Mouse (Mus musculus): ENCODE results near the gene Agfg2. TPM values are rescaled to one million over a fixed set of nuclear protein-coding genes. Genes with fewer than 3 reads are reported as not detected.

The Agfg2 gene
- polyA plus RNA-seq, 1 experiment from 2014 or later: 30.5 TPM

- H3K4me2 ChIP-seq (ENCODE audit: low read depth, low read length): no peak overlapping the region
- H3K4me1 ChIP-seq (ENCODE audit: control insufficient read depth, low read depth, low read length): peaks cover 20% of the 10 kb centered on the region
- no peak overlapping the region for H3K4me3 ChIP-seq (ENCODE audit: low read depth, low read length)
- no peaks in the 10 kb centered on the region for H3K27me3 ChIP-seq (ENCODE audit: control insufficient read depth, insufficient read depth, low read depth, low read length)
- H3K36me3 ChIP-seq (ENCODE audit: control insufficient read depth, insufficient read depth): peaks cover 51% of the 10 kb centered on the region
- 85% methylated on average over 10 of the region's 10 CpGs for WGBS (ENCODE audit: insufficient replicate concordance)
- no peak overlapping the region for H3K27ac ChIP-seq (ENCODE audit: low read length)
- no peak for ATAC-seq (ENCODE audit: low read depth)
- no peaks in the 10 kb centered on the region for H3K9me3 ChIP-seq (replicated peaks; ENCODE audit: control insufficient read depth, low read length)
- H3K9ac ChIP-seq (ENCODE audit: low read depth, low read length): no peak overlapping the region
Measured at GRCm38 (mm10) chr5:137653366-137653765, 31.2 kb downstream of the Agfg2 start.

GRCm38 (mm10) chr5:137652474-137652873, 32.1 kb downstream of the Agfg2 start:
- no peak overlapping the region for H3K9ac ChIP-seq (ENCODE audit: low read depth, low read length)
- 33% methylated on average over 3 of the region's 3 CpGs for WGBS (ENCODE audit: insufficient replicate concordance)
- H3K27me3 ChIP-seq (ENCODE audit: control insufficient read depth, insufficient read depth, low read depth, low read length): no peaks in the 10 kb centered on the region
- peaks cover 44% of the 10 kb centered on the region for H3K36me3 ChIP-seq (ENCODE audit: control insufficient read depth, insufficient read depth)
- H3K4me3 ChIP-seq (ENCODE audit: low read depth, low read length): no peak overlapping the region
- H3K9me3 ChIP-seq (replicated peaks; ENCODE audit: control insufficient read depth, low read length): no peaks in the 10 kb centered on the region
- H3K4me2 ChIP-seq (ENCODE audit: low read depth, low read length): no peak overlapping the region
- no peak overlapping the region for H3K27ac ChIP-seq (ENCODE audit: low read length)
- ATAC-seq (ENCODE audit: low read depth): no peak
- H3K4me1 ChIP-seq (ENCODE audit: control insufficient read depth, low read depth, low read length): peaks cover 23% of the 10 kb centered on the region

GRCm38 (mm10) chr5:137649669-137650571, 34.6 kb downstream of the Agfg2 start:
- peaks cover 12% of the 10 kb centered on the region for H3K27me3 ChIP-seq (ENCODE audit: control insufficient read depth, insufficient read depth, low read depth, low read length)
- H3K4me1 ChIP-seq (ENCODE audit: control insufficient read depth, low read depth, low read length): peaks cover 34% of the 10 kb centered on the region
- 23% methylated on average over 18 of the region's 18 CpGs for WGBS (ENCODE audit: insufficient replicate concordance)
- peaks cover 33% of the 10 kb centered on the region for H3K36me3 ChIP-seq (ENCODE audit: control insufficient read depth, insufficient read depth)
- no peak overlapping the region; the same call in 1 of the 2 replicates for H3K4me2 ChIP-seq (ENCODE audit: low read depth, low read length)
- no peaks in the 10 kb centered on the region for H3K9me3 ChIP-seq (replicated peaks; ENCODE audit: control insufficient read depth, low read length)
- no peak overlapping the region for H3K27ac ChIP-seq (ENCODE audit: low read length)
- H3K9ac ChIP-seq (ENCODE audit: low read depth, low read length): no peak overlapping the region
- no peak overlapping the region for H3K4me3 ChIP-seq (ENCODE audit: low read depth, low read length)
- ATAC-seq (ENCODE audit: low read depth): 0 out of 2 replicates have a peak, but pooled peaks have one; percentile 5

GRCm38 (mm10) chr5:137649251-137649650, 35.3 kb downstream of the Agfg2 start:
- peaks cover 27% of the 10 kb centered on the region for H3K36me3 ChIP-seq (ENCODE audit: control insufficient read depth, insufficient read depth)
- WGBS (ENCODE audit: insufficient replicate concordance): 53% methylated on average over 4 of the region's 4 CpGs
- H3K4me1 ChIP-seq (ENCODE audit: control insufficient read depth, low read depth, low read length): peaks cover 35% of the 10 kb centered on the region
- H3K9ac ChIP-seq (ENCODE audit: low read depth, low read length): no peak overlapping the region
- H3K4me3 ChIP-seq (ENCODE audit: low read depth, low read length): no peak overlapping the region
- H3K9me3 ChIP-seq (replicated peaks; ENCODE audit: control insufficient read depth, low read length): no peaks in the 10 kb centered on the region
- ATAC-seq (ENCODE audit: low read depth): no peak
- no peak overlapping the region for H3K27ac ChIP-seq (ENCODE audit: low read length)
- H3K27me3 ChIP-seq (ENCODE audit: control insufficient read depth, insufficient read depth, low read depth, low read length): peaks cover 17% of the 10 kb centered on the region
- no peak overlapping the region for H3K4me2 ChIP-seq (ENCODE audit: low read depth, low read length)

GRCm38 (mm10) chr5:137647827-137648601, 36.5 kb downstream of the Agfg2 start:
- Histone ChIP-seq H3K27ac (ENCODE audit: low read length) (no peak overlapping the region), H3K4me3 (ENCODE audit: low read depth, low read length) (no peak overlapping the region), H3K4me2 (ENCODE audit: low read depth, low read length) (no peak overlapping the region), H3K4me1 (ENCODE audit: control insufficient read depth, low read depth, low read length) (peaks cover 35% of the 10 kb centered on the region), H3K36me3 (ENCODE audit: control insufficient read depth, insufficient read depth) (peaks cover 17% of the 10 kb centered on the region), H3K9ac (ENCODE audit: low read depth, low read length) (no peak overlapping the region), H3K27me3 (ENCODE audit: control insufficient read depth, insufficient read depth, low read depth, low read length) (peaks cover 19% of the 10 kb centered on the region), H3K9me3 (replicated peaks; ENCODE audit: control insufficient read depth, low read length) (no peaks in the 10 kb centered on the region)
- 48% methylated on average over 9 of the region's 9 CpGs for WGBS (ENCODE audit: insufficient replicate concordance)
- peak; percentile 42; the same call in 1 of the 2 replicates for ATAC-seq (ENCODE audit: low read depth)

GRCm38 (mm10) chr5:137645652-137646091, 38.9 kb downstream of the Agfg2 start, which contains the start of gene Irs3:
Irs3 (minus strand) TSS chr5:137645714.
- peak; percentile 27; the same call in 1 of the 2 replicates for ATAC-seq (ENCODE audit: low read depth)
- Histone ChIP-seq H3K27ac (ENCODE audit: low read length) (no peak within 1 kb of the TSS), H3K36me3 (ENCODE audit: control insufficient read depth, insufficient read depth) (peaks cover 4% of the 10 kb centered on the region; the same call in 1 of the 2 replicates), H3K9me3 (replicated peaks; ENCODE audit: control insufficient read depth, low read length) (no peaks in the 10 kb centered on the region), H3K4me1 (ENCODE audit: control insufficient read depth, low read depth, low read length) (peaks cover 29% of the 10 kb centered on the region), H3K9ac (ENCODE audit: low read depth, low read length) (peak within 1 kb of the TSS; percentile 39; the same call in 1 of the 2 replicates), H3K27me3 (ENCODE audit: control insufficient read depth, insufficient read depth, low read depth, low read length) (peaks cover 19% of the 10 kb centered on the region), H3K4me3 (ENCODE audit: low read depth, low read length) (peak within 1 kb of the TSS; percentile 48), H3K4me2 (ENCODE audit: low read depth, low read length) (peak within 1 kb of the TSS; percentile 66)
- 22% methylated on average over 11 of the region's 11 CpGs for WGBS (ENCODE audit: insufficient replicate concordance)

- Histone ChIP-seq H3K9me3 (replicated peaks; ENCODE audit: control insufficient read depth, low read length) (no peaks in the 10 kb centered on the region), H3K4me2 (ENCODE audit: low read depth, low read length) (peak overlapping the region; percentile 66), H3K36me3 (ENCODE audit: control insufficient read depth, insufficient read depth) (peaks cover 4% of the 10 kb centered on the region; the same call in 1 of the 2 replicates), H3K4me3 (ENCODE audit: low read depth, low read length) (peak overlapping the region; percentile 48), H3K9ac (ENCODE audit: low read depth, low read length) (peak overlapping the region; percentile 39; the same call in 1 of the 2 replicates), H3K4me1 (ENCODE audit: control insufficient read depth, low read depth, low read length) (peaks cover 30% of the 10 kb centered on the region), H3K27me3 (ENCODE audit: control insufficient read depth, insufficient read depth, low read depth, low read length) (peaks cover 19% of the 10 kb centered on the region), H3K27ac (ENCODE audit: low read length) (no peak overlapping the region)
- 0 out of 2 replicates have a peak, but pooled peaks have one; percentile 20 for ATAC-seq (ENCODE audit: low read depth)
- WGBS (ENCODE audit: insufficient replicate concordance): 3% methylated on average over 44 of the region's 44 CpGs
Measured at GRCm38 (mm10) chr5:137645091-137645651, 39.4 kb downstream of the Agfg2 start.

GRCm38 (mm10) chr5:137644484-137644883, 40.0 kb downstream of the Agfg2 start:
- Histone ChIP-seq H3K27ac (ENCODE audit: low read length) (no peak overlapping the region), H3K27me3 (ENCODE audit: control insufficient read depth, insufficient read depth, low read depth, low read length) (peaks cover 19% of the 10 kb centered on the region), H3K36me3 (ENCODE audit: control insufficient read depth, insufficient read depth) (peaks cover 8% of the 10 kb centered on the region), H3K9ac (ENCODE audit: low read depth, low read length) (no peak overlapping the region), H3K4me2 (ENCODE audit: low read depth, low read length) (no peak overlapping the region), H3K9me3 (replicated peaks; ENCODE audit: control insufficient read depth, low read length) (no peaks in the 10 kb centered on the region), H3K4me3 (ENCODE audit: low read depth, low read length) (no peak overlapping the region), H3K4me1 (ENCODE audit: control insufficient read depth, low read depth, low read length) (peaks cover 25% of the 10 kb centered on the region)
- ATAC-seq (ENCODE audit: low read depth): no peak
- WGBS (ENCODE audit: insufficient replicate concordance): 58% methylated on average over 19 of the region's 19 CpGs

All from liver, embryonic 16.5 days (tissue).